Mouse (Mus musculus): ENCODE measurements around the gene Med14.

Gene Med14

DNA sequence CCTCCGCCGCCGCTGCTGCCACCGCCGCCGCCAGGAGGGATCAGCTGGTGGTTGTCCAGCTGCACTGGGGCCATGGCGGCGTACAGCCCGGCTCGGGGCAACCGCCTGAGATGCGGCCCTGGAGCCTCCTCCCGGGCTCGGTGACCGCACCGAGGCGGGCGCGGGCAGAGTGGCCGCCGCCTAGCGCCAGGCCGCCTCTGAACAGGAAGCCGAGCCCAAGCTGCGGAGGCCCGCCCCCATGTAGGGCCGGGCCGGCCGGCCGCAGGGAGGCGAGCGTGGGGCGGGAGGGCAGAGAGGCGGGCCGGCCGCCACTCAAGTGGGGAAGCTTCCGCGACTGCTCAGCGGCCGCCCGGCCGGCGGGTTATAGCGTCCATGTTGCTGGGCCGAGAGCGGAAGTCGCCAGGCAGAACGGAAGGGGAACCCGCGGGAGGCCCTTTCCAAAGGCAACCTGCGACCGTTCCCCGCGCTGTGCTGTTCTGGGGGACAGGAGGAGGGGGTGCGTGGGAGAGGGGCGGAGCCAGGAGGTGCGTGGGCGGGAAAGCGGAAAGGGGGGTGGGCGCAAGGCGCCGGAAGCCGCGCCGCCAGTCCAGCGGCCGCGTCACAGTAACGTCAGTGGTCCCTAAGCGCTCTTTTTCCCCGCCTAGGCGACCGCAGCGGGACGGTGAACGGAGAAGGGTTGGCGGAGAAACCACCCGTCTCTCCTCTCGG is at the start of gene Med14:
Gene Med14, minus strand, starts transcription at position 448 of the 708 bp plus-strand sequence.
- peak; percentile 84 for DNase-seq (ENCODE audit: low spot score)

DNA sequence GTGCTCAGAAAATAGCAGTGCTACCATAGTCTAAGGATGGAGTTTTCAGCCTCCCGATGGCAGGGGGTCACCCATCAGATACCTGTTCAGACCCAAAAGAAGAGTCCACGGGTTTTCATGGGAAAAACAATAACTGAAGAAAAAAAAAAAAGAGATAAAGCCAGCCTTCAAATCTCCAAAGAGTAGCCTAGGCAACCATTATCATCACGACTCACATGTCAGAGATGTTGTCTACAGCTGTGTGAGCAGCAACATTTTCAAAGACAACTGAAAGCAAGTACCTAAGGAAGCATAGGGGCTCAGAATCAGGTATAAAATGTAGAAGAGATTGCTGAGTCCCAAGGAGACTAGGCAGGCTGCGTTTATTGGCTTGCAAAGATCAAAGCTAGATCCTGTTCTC is 38.7 kb upstream of the Med14 start:
- DNase-seq (ENCODE audit: low spot score), result no peak

DNA sequence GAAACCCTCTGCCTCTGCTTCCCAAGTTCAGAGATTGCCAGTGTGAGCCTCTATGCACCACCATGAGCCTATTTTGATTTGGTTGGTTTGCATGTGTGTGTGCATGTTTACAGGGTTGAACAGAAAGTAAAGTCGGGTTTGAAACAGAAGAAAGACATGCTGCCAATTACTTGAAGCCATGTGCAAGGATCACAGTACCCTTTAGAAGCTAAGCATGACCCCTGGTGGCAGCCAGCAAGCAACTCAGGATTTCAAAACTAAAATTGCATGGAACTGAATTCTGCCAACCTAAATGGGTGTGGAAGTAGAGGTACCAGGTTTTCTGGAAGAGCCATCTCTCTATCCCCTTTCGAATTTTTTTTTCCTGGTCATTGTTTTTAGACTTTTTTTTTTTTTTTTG is 33.0 kb upstream of the Med14 start:
- peak; percentile 83 for DNase-seq (ENCODE audit: low spot score)

DNA sequence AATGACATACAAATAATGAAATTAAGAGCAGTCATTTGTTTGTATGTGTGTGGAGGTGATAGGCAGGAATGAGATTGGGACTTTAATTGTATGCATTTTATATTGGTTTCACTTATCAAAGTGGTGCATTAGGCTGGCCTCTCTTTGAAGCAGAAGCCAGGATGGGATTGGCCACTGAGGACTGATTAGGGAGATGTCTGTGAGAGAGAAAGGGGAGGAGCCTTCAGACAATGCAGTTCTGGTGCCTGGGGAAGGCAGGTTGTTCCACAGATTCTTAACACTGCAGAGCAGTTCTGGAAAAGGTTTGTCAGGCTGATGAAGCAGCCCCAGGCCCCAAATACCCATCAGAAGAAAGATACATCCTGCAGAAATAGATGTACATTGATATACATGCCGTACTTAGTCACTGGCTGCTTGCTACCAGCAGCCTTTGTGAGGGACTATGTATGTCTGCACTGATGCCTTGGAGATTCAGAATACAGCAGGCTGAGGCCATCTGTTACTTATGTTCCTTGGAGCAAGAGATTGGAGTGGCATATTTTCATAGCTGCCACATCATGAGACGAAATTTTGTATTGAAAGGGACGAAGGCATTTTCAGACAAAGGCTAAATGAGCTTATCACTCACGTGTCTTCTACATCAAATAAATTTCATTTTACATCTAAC is 29.9 kb upstream of the Med14 start:
- no peak for DNase-seq (ENCODE audit: low spot score)

DNA sequence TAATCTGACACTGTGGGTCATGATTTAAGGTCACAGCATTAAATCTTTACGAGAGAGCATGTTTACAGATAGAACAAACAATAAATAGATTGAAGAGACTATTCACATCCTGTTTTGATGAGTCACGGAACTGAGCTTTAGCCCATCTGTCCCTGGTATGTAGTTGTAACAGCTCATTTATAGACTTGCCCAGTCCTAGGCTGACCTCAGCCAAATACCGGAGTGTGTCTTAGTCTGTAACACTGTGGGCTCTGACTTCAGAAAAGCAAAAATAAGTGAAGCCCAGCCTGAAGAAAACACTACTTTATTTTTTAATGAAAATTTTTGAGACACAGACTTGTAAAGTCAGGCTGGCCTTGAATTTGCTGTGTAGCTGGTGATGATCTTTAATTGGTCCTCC is 11.4 kb upstream of the Med14 start:
- no peak for DNase-seq (ENCODE audit: low spot score)

DNA sequence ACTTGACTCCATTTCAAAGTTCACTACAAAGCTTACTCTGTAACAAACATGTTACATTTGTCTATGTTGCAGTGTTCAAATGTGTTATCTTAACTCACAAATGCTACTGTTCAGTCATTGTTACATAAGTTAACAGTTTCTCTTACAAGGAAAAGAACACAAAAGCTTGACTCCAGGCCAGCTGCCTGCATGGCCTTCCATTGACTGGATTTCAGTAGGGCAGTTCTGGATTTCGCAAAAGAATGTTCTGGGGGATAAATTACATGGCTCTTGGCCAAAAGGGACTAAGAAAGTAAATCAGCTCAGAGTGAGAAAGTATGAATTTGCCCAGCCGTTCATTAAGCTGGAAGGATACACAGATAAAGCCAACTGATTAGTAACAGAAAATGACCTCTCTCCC is 9.7 kb upstream of the Med14 start:
- DNase-seq (ENCODE audit: low spot score), result peak; percentile 60

DNA sequence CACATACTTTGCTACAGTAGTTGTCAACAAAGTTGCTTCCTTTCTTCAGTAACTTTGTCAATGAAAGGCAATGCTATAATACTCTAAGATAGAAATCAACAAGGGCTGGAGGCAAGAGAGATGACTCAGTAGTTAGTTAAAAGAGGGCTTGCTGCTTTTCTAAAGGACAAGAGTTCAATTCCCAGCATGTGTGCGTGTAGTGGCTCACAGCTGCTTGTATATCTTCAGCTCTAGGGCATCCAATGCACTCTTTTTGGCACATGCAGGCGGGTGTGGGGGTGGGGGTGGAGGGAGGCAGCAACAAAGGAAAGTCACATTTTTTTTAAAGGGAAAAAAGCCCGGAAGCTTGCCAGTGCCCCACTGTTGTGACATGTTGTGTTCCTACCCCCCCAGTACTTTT is 6.7 kb upstream of the Med14 start:
- no peak for DNase-seq (ENCODE audit: low spot score)

DNA sequence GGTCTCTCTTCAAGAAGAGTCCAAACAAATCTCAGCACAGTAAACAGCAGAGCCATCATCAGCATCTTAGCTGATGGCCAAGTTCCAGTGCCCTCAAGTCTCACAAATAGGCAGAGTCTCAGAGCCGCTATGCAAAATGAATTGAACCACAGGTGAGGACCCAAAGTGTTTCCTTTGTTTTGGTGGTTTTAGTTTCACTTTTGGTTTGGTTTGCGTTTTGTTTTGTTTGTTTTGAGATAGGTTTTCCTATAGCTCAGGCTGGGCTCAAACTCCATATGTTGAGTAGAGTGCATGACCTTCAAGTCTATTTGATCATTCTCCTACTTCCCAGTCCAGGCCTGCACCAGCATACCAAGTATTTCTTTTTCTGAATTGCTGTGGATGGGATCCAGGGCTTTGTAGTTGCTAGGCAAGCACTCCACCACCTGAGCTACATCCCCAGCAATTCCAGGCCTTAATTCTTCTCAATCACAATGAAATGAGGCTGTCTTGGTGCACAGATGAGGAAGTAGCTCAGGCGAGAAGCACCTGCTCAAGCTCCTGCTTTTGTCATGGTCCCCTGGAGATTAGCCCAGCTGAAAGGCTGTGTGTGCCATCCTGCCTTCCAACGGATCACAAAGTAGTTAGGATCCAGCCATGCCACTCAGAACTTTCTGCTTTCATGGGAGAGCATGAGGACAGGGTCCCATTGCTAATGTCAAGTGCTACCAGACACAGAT is 5.1 kb upstream of the Med14 start:
- no peak for DNase-seq (ENCODE audit: low spot score)

DNA sequence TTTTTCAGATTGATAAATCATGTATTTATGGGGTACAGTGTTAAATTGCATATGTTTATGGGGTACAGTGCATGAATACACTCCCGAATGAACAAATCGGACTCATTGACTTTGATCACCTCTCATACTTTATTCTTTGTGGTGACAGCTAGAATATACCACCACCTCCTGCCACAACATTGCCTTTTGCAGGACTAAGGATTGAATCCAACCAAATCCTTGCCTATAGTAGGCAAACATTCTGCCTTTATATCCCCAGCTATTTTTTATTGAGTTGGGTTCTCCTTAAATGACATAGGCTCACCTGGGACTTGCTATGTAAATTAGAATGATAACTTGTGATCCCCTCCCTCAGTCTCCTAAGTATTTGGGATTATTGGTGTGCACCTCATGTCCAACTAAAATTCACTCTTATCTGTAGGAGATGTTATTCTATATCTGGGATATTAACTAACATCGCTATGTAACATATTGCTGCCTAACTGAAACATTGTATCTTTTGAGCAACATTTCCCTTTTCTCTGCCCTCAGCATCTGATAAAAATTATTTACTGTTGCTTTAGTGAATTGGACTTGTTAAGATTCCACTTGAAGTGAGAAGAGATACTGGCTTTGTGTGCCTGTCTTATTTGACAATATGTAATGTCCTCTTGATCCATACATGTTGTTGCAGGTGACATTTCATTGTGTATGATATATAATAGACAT is 1.4 kb upstream of the Med14 start:
- no peak for DNase-seq (ENCODE audit: low spot score)

DNA sequence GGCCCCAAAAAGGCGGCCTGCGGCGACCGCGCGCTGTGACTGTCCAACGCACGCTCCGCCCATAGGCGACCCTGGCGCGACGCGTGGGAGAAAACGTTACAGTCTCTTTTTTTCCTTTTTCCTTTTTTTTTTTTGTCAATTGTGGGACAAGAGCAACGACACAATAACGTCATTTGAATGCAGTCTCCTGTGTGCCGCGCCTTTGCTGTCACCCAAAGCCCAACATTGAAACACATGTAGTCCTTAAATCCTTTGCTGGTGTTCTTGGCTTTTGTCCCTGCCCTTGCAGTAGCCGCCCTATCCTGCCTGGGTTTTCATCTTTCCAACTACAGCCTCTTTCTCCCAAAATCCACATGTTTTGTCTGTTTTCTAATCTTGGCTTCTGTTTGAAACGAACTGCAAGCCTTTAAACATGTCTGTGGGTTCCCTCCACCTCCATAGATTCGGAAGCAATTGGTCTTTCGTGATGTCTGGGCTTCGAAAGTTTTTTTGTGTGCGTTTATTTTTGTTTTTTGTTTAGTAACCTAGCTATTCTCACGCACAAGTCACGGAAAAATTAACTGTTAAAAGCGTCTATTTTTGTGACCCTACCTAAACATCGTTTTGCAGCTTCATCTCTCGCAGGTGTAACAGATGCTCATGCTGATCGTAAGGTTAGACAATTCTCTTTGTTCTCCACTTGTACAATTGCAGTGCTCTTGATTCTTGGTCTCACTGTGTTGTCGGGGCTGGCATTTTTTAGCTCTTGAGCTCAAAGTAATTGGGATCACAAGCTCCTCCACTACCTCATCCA is 657 bp upstream of the Med14 start:
- DNase-seq (ENCODE audit: low spot score), result no peak

DNA sequence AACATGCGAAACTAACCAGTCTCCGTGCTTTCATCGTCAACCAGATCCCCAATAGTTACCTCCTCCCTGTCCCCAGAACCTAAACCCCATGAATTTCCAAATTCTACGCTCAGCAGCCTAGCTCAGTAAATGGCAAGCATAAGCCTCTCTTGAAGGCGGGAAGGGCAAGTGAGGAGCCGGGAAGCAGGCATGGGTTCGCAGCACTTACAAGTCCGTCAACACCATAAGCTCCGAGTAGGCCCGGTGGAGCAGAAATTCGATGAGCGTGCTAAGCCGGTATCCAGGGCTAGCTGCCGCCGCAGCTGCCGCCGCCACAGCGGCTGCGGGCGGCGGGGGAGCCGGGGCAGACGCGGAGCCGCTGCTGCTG is 631 bp downstream of the Med14 start:
- DNase-seq (ENCODE audit: low spot score), result peak; percentile 70

DNA sequence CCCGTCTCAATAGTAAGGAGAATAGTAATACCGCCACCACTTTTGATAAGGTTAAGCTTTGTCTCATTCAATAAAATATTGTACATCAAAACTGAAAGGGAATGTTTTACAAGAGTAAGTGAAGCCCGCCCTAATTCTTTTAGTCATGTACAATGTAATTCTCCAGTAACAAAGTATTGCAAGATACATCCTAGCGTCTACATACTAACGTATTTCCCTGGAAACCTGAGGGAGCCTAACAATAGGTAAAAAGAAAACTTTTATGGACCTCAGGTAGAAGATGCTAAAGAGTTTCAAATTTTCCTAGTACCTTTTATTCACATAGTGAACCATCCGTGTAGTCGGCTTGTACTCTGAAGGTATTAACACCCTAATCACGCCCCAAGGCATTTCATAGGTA is 1.4 kb downstream of the Med14 start:
- no peak for DNase-seq (ENCODE audit: low spot score)

DNA sequence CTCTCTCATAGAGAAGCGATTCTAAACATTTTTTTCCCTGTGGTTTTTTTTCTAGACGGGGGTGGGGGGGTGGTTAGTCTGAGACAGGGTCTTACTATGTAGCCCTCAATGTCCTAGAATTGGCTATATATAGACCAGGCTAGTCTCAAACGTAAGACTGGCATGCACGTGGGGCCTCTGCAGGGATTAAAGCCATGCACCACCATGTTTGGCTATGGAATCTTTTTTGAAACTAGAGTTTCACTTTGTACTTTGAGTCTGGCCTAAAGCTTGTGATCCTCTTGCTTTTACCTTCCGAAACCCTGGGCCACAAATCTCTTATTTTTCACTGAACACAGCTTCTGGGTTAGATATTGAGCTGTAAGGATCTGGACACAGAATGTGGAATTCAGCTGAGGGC is 2.2 kb downstream of the Med14 start:
- no peak for DNase-seq (ENCODE audit: low spot score)

DNA sequence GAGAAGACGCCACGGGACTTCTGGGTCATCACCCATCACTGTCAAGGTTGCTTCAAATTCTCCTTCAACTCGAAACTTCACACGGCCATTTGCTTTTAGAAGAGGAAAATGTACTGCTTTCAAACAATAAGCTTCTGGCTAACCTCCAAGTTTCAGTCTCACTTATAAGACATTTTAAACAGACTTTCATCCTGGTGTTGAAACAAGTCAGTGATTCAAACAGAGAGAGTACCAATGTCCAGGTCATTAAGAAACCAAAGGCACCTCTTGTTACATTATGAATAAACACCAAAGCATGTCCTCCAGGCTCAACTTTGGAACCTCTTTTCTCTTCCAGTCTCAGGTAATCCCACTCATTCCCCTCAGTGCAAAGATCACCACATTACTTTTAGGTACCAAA is 14.0 kb downstream of the Med14 start:
- no peak for DNase-seq (ENCODE audit: low spot score)

DNA sequence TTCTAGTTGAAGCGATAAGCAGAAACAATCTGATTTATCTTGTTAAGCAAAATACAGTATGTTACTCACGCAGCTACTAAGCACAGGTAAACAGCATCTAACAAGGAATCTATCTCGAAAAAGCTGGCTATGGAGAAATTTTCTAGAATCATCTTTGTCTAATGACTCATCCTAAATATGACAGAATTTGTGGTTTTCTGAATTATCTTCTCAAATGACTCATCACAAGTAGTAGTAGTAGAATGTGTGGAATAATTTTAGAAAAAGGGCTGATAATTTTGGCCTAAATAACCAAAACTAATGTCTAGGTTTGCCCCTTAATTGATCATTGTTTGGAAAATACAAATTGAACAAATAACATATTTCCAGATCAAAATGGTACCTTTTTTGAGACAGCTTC is 15.1 kb downstream of the Med14 start:
- DNase-seq (ENCODE audit: low spot score), result no peak

DNA sequence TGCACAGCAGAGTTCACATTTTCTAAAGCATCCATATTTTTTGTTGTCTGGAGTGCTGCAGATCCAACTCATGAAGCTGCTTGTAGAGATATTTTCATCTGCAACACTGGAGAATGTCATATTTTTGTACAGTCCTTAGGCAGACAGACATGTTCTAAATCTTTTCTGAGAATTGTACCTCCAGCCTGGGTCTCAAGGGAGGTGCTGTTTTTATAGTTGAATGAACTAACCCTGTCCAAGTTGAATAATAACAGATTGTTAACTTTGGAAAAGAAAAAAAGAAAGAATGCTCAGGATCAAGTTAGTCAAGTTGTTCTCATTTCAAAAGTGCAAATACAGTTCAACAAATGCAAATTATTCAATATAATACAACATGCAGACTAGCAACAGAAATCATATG is 21.5 kb downstream of the Med14 start:
- peak; percentile 54 for DNase-seq (ENCODE audit: low spot score)

DNA sequence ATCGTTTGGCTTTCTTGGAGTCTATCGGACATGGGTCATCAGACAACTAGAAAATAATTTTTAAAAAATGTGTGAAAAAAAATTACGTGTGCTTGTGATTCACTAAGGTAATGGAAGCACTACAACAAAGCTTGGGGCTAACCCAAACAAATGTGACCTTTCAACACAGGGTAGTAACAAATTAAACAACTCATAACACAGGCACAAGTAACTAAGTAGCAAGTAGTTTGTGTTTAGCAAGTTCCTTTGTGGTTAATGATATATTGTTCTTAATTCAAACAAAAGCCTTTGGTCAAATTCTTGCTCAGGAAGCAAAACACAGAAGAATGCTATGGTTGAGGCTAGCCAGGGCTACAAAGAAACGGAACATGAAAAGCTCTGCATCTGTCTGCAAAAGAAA is 45.8 kb downstream of the Med14 start:
- DNase-seq (ENCODE audit: low spot score), result no peak

DNA sequence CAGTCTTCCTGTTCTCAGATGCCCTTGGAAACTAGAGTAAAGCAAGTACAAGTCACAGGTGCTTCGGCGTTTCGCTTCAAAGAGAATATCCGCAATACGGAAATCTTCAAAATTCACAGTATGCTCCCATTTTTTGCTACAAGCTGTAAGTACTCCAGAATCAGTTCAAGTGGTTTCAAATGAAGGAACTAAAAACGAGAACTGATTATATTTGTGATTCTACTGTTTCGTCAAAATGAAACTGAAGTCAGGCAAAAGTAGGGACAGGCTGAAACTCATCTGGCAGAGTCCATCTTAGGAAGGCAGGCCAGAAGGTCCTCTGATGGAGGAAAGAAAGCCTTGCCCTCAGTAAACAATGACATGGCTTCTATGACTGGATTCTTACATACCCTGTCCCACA is 48.1 kb downstream of the Med14 start:
- DNase-seq (ENCODE audit: low spot score), result no peak

DNA sequence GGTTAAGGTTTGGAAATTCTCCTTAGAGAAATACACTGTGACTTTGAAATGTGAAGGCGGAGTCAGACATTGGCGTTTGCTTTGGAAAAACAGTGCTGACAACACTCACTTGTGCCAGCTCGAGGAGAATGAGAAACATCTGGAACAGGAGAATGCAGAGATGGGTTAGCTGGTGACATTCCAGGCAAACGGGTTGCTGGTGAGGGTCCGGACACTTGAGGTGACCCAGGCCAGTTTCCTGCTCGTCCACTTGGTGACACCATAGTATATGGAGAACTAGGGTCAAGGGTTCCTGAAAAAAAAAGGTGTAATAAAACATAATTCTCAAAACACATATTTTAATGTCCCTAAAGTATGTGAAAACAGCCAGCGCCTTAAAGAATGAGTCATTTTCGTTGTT is 75.0 kb downstream of the Med14 start:
- peak; percentile 47 for DNase-seq (ENCODE audit: low spot score)

DNA sequence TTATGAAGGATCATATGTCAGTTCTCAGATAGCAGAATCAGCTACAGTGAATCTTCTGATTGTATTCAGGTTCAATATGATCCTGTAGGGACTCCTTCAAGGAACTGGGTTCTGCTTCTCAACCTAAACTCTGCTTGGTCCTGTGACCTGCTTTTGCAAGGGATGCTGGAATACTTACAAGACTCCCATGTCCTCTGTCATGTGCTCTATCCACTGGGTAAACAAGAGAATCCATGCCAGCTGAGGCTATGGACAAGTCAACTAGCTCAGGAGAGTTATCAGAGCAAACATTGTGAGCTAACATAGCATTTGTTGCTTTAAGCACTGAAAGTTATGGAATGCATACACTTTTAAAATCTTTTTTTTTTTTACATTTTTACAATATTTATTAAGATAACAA is 75.8 kb downstream of the Med14 start:
- peak; percentile 78 for DNase-seq (ENCODE audit: low spot score)

DNA sequence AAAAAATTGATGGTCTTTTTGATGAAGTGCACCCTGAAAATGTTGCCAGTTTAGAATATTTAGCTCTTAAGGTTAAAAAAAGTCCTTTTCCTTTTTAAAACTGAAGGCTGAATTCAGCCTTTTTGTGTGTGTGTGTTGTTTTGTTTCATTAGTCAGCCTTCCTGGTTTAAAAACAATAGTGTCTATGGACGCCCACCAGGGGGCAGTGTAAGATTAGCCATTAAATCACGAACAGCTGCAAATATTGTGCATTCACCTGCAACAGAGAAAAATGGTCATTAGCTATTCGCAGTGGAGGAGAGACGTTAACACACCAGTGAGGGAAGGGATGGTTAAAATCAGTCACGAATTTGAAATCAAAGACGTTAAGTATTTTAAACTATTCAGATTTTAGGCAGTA is 84.5 kb downstream of the Med14 start:
- peak; percentile 87 for DNase-seq (ENCODE audit: low spot score)

Data from adipocyte (in vitro differentiated cells).